Mouse (Mus musculus): ENCODE measurements around the gene Cdk5rap1.

- no peak for TF ChIP-seq GATA1 (IDR thresholded peaks at IDR 0.05; ENCODE audit: borderline replicate concordance, low read length)
- TF ChIP-seq FLI1 (IDR thresholded peaks at IDR 0.05; ENCODE audit: low read length) = no peak
Measured at GRCm38 (mm10) chr2:154292833-154293232, 80.0 kb downstream of the Cdk5rap1 start.

Measured in megakaryocyte, embryonic 14.5 days (primary cell).